Mouse (Mus musculus) neural tube, embryonic 10.5 days (tissue): ENCODE measurements around the gene Unk.

ENCODE experiments used
- DNase-seq: peaks from one replicate; pipeline ENCODE4 v3.0.0-alpha.2; 2017; ENCODE audit warnings: low spot score; ENCODE audit errors: extremely low spot score

Gene Unk

GRCm38 (mm10) chr11:116030088-116030897 lies at the start of gene Unk:
Gene Unk (plus strand): TSS chr11:116030322.
- peak; percentile 98 for DNase-seq

DNA sequence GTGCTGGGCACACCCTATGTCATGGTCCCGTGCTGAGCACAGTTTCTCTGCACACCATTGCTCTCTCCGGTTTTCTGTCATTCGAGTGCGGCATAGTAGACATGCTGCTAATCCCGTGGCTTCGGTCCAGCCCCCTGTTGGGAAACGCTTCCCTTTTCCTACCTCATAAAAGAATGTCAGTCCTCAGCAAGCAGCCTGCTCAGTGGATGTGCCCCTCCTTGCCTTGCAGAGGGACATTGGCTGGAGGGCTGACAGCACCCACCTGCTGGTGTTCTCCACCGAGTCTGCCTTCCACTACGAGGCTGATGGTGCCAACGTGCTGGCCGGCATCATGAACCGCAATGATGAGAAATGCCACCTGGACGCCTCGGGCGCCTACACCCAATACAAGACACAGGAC lies 47.6 kb upstream of the Unk start:
- DNase-seq = no peak

DNA sequence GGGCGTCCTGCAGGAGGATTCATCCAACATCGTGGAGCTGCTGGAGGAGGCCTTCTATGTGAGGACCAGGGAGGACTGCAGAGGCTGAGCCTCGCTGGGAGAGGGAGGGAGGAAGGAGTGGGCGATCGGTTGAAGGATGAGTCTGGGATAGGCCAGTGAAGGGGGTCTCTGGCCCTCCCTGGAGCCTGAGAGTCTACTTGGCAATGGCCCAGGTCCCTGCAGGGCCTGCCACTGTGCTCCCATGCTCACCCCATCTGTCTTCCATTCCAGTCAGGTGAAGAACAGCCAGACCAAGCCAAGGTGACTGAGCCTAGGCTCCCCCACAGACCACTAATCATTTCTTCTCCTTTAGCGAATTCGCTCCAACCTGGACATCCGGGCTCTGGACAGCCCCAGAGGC lies 46.8 kb upstream of the Unk start:
- DNase-seq = no peak

DNA sequence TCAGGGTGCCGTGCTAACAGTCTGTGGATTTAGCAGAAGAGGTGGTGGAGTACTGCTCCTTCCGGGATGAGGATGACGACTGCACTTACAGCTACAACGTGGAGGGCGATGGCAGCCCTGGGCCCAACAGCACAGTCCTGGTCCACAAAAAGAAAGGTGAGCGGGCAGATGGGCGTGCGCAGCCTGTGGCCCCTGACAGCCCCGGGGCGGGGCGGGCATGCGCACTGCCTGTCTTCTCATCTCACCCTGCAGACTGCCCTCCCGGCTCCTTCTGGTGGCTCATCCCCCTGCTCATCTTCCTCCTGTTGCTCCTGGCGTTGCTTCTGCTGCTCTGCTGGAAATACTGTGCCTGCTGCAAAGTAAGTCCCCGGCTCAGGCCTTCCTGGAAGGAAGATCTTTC lies 40.4 kb upstream of the Unk start:
- no peak for DNase-seq

GRCm38 (mm10) chr11:115992098-115992497 lies 38.0 kb upstream of the Unk start:
- no peak for DNase-seq

GRCm38 (mm10) chr11:115995256-115995655 lies 34.9 kb upstream of the Unk start:
- DNase-seq = no peak

GRCm38 (mm10) chr11:115997047-115997446 lies 33.1 kb upstream of the Unk start:
- DNase-seq = no peak

DNA sequence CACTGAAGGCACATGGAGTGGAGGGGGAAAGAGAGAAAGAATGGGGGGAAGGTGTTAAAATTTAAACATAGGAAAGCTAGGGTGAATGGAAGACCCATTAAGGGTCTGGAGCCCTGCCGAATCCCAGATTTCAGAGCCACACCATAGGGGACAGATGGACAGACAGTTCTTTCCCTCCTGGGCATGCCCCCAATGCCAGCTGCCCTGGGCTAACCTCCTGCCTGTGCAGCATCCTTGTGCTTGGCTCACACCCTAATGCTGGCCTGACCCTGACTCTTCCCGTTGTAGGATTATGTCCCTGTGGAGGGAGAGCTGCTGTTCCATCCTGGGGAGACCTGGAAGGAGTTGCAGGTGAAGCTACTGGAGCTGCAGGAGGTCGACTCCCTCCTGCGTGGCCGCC lies 32.5 kb upstream of the Unk start:
- no peak for DNase-seq

DNA sequence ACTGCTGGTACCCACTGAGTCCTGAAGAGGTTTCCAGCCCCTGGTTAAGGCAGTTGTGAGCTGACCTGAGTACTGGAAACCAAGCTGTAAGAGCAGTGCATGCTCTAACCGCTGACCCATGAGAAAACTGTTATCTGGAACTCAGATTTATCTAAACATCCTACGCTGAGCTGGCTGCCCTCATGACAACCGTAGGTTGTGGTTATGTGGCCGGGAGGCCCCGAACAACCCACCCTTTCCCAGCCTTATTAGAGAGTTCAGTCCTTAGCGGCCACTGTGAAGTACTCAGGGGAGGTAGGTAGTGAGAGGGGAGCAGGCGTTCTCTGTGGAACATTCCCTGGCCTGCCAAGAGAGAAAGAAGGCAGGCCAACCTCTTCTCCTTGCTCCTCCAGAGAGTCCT lies 31.1 kb upstream of the Unk start:
- no peak for DNase-seq

- no peak for DNase-seq
Measured at GRCm38 (mm10) chr11:115999538-116000143, 30.5 kb upstream of the Unk start.

DNA sequence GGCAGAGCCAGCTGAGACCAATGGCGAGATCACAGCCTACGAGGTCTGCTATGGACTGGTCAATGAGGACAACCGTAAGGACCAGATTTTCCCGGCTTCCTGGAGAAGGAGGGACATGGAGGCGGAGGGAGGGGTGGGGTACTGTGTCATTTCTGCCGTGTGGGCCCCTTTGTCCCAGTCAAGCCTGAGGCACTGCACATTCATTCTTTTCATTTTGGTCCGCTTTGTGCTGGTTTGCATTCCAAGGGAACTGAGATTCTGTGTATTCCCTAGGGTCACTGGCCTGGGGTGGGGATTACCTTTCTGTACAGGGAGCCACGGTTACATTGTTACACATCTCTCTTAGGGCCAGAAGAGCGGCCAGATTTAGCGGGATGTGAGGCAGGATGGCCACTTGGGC lies 29.5 kb upstream of the Unk start:
- no peak for DNase-seq

- no peak for DNase-seq
Measured at GRCm38 (mm10) chr11:116001725-116002124, 28.4 kb upstream of the Unk start.

DNA sequence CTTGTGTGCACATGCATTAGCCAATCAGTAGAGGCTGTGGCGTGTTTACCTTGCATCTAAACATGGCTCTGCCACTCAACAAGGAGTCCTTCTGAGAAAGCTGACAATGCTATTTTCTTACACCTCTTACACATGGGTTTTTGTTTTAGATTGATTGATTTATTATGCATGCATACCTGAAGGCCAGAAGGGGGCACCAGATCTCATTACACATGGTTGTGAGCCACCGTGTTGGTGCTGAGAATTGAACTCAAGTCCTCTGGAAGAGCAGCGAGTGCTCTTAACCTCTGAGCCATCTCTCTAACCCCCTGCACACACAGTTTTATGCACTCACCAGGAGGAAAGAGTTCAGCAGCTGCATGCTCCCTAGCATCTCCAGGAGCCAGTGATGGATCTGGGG lies 27.2 kb upstream of the Unk start:
- DNase-seq = no peak

DNA sequence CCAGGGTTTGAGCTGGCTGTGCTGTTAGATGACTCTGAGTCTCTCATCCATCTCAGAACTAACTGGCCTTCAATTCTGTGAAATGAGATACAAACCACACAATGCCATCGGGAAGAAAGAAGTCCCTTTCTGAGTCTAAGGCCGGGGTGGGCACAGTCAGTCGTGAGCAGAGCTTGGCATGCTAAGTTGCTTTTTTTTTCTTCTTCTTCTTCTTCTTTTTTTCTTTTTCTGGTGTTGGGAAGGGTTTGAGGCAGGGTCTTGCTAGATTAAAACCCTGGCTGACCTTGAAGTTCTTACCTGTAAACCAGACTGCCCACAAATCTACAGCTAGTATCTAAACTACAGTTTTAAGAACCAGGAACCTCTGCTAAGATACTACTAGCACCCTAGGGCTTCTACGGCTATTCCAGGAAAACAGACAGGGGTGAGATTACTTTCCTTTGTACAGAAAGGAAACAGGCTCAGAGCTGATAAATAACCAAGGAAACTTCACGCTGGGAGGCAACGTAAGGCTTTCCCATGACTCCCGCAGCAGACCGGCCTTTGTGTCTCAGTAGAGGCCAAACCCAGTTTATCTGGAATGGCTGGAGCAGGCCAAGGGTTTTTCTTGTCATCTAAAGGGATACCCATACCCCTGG lies 25.8 kb upstream of the Unk start:
- no peak for DNase-seq

DNA sequence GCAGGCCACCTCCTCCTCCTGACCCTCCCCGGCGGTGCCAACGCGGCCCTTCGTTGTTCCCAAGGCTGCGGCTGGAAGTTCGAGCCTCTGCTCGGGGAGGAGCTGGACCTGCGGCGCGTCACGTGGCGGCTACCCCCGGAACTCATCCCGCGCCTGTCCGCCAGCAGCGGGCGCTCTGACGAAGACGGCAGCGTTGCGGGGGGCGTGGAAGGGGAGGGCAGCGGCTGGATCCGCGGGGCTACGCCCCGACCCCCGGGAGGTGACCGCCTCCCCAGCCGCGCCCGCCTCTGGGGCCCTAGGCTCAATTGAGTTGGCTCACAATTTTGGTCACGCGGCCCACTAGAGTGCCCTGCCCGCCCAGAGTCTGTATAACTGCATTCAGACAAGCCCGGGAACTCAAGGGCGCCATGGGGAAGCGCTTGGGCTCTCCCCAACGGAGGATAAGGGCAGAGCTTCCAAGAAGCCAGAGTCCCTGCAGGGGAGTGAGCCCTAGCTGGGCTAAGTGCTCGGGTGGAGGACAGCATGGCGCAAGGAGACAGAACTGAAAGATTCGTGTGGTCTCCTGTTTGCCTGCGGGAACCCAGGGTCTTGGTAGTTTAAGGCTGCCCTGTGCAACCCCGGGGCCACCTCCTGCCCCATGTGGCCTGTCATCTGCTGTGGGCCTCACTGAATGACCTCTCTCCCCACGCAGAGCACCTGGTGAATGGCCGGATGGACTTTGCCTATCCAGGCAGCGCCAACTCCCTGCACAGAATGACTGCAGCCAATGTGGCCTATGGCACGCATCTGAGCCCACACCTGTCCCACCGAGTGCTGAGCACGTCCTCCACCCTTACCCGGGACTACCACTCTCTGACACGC lies 25.1 kb upstream of the Unk start:
- DNase-seq = peak; percentile 85

- DNase-seq = no peak
Measured at GRCm38 (mm10) chr11:116005701-116006419, 24.3 kb upstream of the Unk start.

GRCm38 (mm10) chr11:116007095-116007850 lies 22.8 kb upstream of the Unk start:
- no peak for DNase-seq

DNA sequence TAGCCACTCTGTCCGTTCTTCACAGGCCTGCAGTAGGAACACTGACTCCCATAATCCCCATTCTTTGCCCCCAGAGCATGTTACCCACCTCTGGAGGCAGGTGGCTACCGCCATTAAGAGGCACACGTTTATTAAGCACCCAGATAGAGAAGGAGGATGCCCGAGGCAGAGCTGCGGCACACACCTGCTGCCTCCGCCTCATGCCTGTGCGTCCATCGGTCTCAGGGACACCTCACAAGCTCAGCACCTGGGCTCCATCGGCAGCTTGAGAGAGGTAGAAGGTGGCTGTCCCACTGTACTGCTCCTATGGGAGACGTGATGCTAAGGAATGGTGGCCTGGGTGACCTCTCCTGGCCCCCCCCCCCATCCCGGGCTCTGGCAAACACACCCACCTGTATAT lies 21.7 kb upstream of the Unk start:
- DNase-seq = no peak

DNA sequence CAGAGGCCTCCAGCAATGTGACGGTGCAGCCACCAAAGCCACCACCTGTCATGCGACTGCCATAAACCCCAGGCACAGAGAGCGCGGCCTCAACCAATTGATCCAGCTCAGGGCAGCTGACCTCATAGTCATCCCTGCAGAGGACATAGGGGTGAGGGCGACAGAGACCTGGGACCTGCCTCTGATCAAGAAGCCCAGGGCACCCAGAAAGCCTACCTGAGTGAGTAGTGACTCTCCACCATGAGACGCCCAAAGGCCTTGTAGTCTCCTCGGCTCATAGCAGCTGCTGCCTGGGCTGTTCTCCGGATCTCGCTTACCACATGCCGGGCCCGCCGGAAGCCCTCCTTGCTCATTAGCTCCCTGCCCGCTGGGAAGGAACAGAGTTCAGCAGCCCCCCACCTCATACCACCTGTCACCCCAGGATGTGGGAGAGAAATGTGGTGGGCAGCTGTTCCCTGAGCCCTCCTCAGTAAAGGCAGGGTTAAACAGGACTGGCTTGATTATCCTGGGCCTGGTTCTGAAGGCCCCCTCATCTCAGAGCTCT lies 21.2 kb upstream of the Unk start:
- DNase-seq = no peak

- no peak for DNase-seq
Measured at GRCm38 (mm10) chr11:116009661-116010060, 20.5 kb upstream of the Unk start.
